Mouse (Mus musculus) MEL-GATA-1-ER (cell line): ENCODE measurements around the gene Ptprf.

Source experiments
- DNase-seq: peaks from one replicate; pipeline ENCODE4 v3.0.0-alpha.2; 2012; ENCODE audit warnings: low read depth; ENCODE audit errors: extremely low read depth

Gene Ptprf

GRCm38 (mm10) chr4:118286202-118286601 is 5.0 kb downstream of the Ptprf start:
- no peak for DNase-seq

DNA sequence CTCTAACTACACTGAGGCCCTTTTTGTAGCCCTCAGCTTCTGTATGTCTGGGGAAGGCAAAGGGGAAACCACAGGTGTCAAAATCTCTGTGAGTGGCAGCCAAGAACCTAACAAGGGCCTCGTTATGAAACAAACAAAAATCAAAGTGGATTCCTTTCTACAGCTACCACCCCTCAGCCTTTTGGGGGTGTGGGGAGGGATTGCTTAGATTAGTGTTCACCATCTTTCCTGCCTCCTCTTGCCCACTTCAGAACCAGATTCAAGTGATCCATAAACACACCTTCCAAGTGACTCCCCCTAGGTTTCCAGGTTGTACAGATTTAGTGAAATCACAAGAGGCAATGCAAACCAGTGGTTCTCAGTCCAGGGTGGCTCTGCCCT is 9.0 kb downstream of the Ptprf start:
- no peak for DNase-seq

DNA sequence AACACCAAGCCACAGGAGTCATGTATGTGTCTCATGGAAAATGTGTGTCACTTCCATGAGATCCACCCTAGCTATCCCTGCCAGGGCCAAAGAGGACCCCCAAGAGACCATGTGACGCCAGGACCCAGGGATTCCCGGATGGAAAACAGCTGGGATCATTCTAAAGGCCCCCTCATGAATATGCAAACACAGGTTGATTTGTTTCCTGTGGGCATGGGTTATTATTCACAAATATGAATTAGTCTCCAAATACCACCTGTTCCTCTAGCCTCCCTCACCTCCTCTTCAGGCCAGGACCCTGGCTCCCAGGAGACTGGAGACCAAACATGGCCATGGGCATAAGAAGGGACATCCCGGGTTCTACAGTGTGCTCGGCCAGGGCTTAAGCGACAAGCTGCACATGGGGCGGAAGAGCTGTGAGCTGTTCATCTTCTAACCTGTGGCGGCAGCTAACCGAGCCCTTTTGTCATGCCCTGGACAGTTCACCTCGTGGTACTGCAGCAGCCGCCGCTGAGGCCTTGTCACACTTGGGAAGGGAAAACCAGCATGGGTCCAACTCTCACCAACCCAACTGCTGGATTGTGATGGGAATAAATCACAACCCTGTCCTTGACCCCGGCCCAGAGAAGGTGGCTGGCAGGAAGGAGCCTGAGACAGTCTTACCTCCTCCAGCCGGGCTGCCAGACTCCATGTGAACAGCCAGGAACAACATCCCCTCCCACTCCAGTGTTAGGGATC is 9.6 kb downstream of the Ptprf start:
- no peak for DNase-seq

- no peak for DNase-seq
These were observed 10.7 kb downstream of the Ptprf start for GRCm38 (mm10) chr4:118280506-118280905.

- peak; percentile 25 for DNase-seq
These were observed 14.5 kb downstream of the Ptprf start for GRCm38 (mm10) chr4:118276520-118277232.

GRCm38 (mm10) chr4:118275601-118276519 is 15.3 kb downstream of the Ptprf start:
- DNase-seq: peak; percentile 6

DNA sequence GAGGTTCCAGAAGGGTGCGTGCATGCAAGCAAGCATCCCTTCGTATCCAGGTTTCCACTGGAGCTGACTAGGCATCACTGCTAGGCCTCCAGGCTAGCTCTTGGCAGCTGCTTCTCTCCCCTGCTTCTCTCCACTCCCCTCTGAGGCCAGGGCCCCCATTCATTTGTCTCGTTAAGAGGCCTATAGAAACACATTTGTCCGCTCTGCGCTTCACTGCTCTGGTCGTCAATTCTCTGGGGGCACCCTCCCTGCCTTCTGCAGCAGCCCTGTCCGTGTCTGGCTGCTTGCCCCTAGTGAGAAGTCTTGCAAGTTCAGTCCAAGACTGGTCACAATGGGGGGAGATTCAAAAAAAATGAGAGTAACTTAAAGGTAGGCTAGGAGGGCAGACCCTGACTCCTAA is 16.7 kb downstream of the Ptprf start:
- no peak for DNase-seq

GRCm38 (mm10) chr4:118273998-118274397 is 17.2 kb downstream of the Ptprf start:
- DNase-seq: no peak

- no peak for DNase-seq
These were observed 17.7 kb downstream of the Ptprf start for GRCm38 (mm10) chr4:118273545-118273944.

- no peak for DNase-seq
These were observed 18.3 kb downstream of the Ptprf start for GRCm38 (mm10) chr4:118272871-118273270.

DNA sequence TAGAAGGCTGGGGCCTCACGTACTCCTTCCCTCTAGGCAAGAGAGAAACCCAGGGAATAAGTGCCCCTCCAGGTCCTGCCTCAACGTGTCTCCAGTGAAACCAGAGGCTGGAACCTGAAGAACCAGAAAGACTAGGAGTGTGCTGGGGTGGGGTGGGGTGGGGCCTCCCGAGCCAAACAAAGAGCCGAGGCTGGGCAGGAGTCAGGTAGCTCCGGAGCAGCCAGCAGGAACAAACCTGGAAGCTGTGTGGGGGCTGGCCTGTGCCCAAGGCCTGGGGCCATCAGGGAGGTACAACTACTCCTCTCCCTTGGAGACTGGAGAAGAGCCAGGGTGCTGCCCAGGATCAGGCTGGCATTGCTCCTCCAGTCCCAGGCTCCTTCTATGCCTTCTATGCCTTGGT is 18.9 kb downstream of the Ptprf start:
- DNase-seq: no peak

DNA sequence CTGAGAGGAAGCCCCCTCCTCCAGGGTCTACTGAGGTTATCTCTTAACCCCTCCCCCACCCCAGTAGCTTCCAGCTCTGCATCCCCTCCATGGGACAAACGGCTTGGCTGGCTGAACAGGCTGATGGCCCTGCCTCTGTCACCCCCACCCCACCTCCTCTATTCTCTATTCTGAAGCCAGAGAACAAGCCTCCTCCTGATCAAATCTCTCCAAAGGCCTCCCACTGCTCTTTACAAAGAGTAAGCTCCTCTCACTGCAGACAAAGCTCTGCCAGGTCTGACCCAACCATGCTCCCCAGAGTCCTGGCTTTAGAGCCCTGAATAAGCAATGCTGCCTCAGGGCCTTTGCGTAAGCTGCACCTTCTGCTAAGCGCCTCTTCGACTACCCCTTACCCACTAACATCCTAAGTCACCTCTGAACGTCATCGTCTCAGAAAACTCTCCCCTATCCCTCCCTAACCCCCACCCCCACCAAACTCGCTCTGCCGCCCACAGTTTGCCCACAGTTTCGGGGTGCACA is 19.6 kb downstream of the Ptprf start:
- DNase-seq: no peak

DNA sequence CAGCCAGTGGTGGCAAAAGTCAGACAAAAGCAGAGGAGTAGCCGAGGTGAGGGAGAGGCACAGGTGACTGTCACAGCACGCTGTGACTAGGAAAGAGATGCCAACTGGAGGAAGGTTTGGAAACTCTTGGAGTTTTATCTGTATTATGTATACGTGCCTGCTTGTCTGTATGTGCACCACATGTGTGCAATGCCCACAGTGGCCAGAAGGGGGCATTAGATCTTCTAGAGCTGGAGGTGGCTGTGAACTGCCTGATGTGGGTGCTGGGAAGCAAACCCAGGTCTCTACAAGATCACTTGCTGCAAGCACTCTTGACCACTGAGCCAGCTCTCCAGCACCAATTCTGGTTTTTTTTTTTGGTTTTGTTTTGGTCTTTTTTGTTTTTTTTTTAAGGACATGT is 20.5 kb downstream of the Ptprf start:
- DNase-seq: no peak

DNA sequence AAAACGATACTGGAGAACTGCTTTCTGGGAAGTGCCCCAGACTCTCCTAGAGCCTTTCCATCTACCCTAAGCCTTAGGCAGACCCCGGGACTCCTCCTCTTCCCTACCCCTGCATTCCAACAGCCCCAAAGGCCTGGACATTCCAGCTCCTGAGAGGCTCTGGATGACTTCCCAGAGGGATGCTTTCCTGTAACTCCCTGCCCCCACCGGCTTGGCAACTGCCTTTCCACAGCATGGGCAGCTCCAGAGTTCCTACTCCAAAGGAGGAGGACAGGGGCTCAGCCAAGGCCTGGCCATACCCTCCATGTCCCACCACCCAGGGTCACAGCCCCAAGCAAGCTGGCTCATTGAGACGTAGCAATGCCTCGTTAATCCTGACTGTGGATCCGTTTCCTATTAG is 21.2 kb downstream of the Ptprf start:
- DNase-seq: no peak

DNA sequence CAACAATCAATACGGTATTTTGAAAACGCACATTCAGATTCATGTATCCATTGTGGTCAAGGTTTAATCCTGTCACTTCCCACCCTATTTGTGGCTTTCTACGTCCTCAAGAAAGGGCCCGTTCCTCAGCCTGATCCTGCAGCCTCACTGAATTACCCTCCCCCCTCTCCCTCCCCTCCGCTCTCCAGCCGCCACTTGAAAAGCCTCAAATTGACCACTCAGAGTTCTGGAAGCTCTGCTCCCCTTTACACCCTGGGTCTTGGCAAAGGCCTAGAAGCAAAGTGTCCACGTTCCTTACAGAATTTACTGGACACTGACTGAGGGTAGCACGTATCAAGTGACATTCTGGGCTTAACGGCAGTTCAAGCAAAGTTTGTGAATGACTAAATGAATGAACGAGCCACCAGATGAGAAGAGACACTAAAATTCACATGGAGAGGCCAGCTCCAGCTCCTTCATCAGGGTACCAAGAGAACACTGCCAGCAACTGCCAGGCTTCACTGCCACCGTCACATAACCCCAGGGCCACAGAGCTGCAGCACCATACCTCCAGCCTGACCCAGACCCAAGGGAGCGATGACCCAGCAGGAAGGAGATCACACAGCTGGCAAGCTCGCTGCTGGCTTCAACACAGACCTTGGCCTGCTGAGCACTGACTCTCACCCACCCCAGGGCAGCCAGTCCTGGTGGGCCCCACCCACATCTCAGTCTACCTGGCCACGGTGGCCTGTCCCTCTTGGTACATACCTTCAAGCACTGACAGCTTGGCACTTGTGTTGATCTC is 22.6 kb downstream of the Ptprf start:
- no peak for DNase-seq

DNA sequence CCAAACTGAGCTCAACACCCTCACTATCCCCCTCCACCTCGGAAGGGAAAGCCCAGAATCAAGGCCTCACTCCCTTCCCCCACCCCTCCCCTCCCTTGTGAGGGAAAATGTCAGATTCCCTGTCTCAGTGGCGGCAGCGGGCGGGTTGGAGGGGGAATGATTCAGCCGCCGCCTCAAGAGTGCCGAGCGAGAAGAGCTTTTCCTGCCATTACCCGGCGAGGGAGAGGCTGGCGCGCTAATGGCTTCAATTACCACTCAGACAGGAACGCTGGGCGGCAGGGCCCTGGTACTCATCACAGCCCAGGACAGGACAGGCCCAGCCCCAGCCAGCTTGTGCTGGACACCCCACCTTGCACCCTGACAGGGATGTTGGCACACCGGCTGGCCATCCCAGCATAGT is 25.6 kb downstream of the Ptprf start:
- no peak for DNase-seq

- no peak for DNase-seq
These were observed 29.3 kb downstream of the Ptprf start for GRCm38 (mm10) chr4:118261771-118262473.

DNA sequence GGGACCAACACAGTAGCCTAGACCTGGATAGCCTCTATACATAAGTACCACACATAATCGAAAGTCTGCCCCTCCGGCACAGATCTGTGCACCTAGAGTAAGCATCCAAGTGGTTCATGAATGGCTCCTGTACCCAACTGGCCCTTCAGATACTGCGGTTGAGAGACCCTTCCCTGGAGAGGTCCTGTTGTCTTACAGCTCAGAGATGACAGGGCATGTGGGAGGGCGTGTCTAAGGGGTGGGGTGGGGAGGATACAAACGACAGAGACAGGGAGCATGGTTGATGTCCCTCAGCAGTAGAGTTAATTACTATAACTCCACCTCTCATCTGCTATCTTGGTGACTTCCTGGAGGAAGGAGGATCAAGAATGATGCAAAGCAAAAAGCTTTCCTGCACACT is 29.9 kb downstream of the Ptprf start:
- no peak for DNase-seq

DNA sequence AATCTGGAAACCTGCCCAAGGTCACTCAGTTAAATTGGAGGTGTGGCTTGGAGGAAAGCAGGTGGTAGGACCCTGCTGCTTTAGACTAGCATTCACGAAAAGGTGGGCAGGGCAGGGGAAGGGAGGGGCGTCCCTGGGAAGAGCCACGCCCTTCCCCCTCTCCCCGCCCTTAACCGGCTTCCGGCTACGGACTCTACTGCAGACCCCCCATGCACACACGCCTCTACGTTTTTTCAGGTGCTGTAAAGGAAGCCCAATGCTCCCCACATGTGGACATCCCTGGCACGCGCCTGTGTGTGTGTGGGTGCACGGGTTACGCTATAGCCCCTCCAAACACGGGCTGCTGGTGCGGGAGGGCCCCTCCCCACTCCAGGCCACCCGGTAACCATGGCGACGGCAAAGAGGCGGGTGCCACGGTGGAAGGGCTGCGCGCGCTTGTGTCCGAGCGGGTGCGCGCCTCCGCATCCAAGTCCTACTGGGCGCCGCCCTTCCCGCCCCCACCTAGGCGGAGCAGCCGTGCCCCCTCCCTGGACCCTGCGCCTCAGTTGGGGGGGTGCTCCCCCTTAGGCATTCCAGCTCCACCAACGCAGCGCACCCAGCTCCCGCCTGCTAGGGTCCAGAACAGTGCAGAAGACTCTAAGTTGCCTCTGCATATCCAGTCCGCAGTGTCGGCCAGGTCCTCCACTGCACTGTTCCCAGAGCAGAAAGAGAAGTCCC is 30.5 kb downstream of the Ptprf start:
- no peak for DNase-seq
